Mouse (Mus musculus): ENCODE data around the gene Runx2.

The Runx2 gene

DNA sequence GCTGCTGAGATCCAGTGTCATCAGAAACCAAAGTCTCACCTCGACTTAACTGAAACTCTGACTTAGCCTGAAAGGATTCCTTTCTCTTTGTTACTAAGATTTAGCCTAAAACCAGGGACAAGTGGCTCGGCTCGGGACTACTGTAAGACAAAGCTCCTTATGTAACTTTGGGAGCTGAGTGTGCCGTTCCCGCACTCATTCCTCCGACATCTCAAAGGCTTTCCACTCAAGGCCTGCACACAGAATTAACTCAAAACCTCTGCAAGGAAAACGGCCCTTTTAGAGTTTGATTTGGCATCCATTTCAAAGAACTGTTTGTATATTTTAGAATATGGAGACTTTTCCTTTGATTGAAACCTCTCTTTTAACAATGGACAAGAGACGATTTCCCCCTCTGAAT, 191.3 kb downstream of the Runx2 start:
- no peak for DNase-seq (ENCODE audit: inconsistent ontology term)

DNA sequence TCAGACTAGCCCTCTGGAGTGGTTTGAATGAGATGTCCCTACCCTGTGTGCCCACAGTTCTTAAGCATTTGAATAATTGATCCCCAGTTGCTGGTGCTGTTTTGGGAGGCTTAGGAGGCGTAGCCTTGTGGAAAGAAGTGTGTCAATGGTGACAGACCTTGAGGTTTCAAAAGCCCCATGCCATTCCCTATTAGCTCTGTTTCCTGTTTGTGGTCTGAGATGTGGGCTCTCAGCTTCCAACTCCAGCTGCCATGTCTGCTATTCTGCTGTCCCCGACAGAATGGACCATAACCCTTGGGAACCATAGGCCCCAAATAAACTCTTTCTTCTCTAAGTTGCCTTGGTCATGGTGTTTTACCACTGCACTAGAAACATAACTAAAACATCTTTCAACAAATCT, 194.1 kb downstream of the Runx2 start:
- DNase-seq (ENCODE audit: inconsistent ontology term) = no peak

GRCm38 (mm10) chr17:44618691-44619090, 195.9 kb downstream of the Runx2 start:
- DNase-seq (ENCODE audit: inconsistent ontology term) = no peak

DNA sequence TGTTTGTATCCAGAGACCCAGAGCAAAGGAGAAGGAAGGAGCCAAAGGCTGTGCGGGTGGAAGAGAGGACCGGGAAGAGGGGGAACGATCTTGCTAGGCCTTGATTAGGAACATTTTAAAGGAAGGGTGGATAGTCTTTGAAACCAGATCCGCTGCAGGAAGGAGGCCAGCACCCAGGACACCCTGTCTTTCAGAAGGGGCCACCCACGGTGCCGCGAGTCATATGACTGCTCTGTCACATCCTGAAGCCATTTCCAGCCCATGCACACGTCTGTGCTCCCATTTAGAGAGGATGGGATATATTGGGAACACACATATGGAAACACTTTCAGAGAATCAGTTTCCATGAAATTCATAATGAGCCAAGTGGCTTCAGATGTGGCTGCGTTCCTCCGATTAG, 196.4 kb downstream of the Runx2 start:
- DNase-seq (ENCODE audit: inconsistent ontology term) = peak; percentile 55

DNA sequence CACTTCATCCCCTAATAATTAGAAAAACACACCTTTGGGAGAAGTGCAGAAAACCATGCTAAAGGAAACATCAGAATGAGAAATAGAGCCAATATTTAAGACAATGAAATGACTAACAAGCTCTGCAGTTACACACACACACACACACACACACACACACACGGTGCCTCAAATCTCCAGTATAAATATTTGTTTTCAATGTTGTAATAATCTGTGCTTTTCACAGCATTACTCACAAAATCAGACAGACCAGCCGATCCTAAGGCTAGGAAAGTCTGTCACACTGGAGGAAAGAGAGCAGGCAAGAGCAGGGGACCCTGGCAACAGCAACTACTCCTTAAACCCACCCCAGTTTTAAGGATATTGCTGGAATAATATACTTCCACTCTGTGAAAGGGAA, 196.9 kb downstream of the Runx2 start:
- peak; percentile 16 for DNase-seq (ENCODE audit: inconsistent ontology term)

DNA sequence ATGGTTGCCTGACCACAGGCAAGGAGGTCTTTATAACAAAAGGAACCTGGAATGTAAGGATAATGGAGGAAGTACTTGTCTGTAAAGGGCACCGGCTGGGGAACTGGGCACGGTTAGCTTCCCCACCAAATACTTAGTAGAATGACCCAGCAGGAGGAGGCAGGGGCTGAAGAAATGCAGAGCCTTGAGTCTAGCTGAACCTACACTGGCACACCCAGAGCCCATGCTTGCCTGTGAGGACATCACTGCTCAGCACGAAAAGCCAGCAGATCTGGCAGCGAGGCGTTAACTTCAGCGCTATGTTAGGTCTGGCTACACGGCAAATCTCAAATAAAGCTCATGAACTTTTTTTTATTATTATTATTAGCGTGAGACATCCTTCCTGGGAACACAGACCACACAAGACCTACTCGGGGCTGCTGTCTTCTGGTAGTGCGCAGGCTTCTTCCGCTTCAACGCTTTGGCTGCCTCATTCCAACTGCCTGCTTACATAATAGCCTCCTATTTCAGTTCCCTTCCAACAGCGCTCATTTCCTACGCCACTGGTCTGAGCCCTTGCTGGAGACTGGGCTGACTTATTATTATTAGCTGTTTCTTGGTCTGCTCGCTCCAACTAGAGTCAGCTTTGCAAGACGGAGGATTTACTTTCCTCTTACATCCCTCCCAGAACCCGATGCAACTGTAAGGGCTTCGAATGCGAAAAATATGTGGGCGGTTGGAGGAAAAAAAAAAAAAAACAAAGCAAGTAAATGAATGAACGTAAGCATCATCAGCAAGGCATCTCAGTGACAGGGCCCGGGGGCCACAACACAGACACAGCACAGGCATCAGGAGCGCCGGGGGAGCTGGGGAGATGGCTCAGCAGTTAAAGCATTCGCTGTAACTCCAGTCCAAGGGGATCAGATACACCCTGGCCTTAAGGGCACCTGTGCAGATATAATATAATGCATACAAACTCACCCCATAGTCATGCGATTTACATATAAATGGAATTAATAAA, 200.6 kb downstream of the Runx2 start:
- peak; percentile 92 for DNase-seq (ENCODE audit: inconsistent ontology term)

- no peak for DNase-seq (ENCODE audit: inconsistent ontology term)
Measured at GRCm38 (mm10) chr17:44612641-44613040, 202.0 kb downstream of the Runx2 start.

- no peak for DNase-seq (ENCODE audit: inconsistent ontology term)
Measured at GRCm38 (mm10) chr17:44612002-44612401, 202.6 kb downstream of the Runx2 start.

GRCm38 (mm10) chr17:44611543-44611942, 203.1 kb downstream of the Runx2 start:
- no peak for DNase-seq (ENCODE audit: inconsistent ontology term)

GRCm38 (mm10) chr17:44610828-44611227, 203.8 kb downstream of the Runx2 start:
- DNase-seq (ENCODE audit: inconsistent ontology term) = peak; percentile 52

GRCm38 (mm10) chr17:44609897-44610641, 204.5 kb downstream of the Runx2 start:
- DNase-seq (ENCODE audit: inconsistent ontology term) = no peak

GRCm38 (mm10) chr17:44609356-44609755, 205.2 kb downstream of the Runx2 start:
- DNase-seq (ENCODE audit: inconsistent ontology term) = no peak

GRCm38 (mm10) chr17:44608907-44609306, 205.7 kb downstream of the Runx2 start:
- no peak for DNase-seq (ENCODE audit: inconsistent ontology term)

GRCm38 (mm10) chr17:44607383-44607782, 207.2 kb downstream of the Runx2 start:
- DNase-seq (ENCODE audit: inconsistent ontology term) = no peak

DNA sequence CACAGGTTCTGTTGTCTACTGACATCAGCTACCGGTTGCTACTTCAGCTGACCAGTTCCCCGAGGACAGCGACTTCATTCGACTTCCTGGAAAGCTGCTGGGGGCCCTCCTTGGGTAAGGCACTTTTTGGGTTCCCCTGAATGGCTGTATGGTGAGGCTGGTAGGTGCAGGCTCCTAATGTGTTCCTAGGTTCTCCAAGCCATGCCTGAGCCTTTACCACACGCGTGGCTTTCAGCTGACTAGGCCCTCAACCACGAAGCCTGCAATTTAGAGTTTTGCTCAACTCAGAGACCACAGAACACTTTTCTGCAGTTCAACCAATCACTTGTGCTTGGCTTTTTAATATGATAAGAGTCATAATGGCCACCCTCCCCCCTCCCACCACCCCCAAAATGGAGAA, 208.4 kb downstream of the Runx2 start:
- no peak for DNase-seq (ENCODE audit: inconsistent ontology term)

GRCm38 (mm10) chr17:44605749-44606148, 208.8 kb downstream of the Runx2 start:
- no peak for DNase-seq (ENCODE audit: inconsistent ontology term)

DNA sequence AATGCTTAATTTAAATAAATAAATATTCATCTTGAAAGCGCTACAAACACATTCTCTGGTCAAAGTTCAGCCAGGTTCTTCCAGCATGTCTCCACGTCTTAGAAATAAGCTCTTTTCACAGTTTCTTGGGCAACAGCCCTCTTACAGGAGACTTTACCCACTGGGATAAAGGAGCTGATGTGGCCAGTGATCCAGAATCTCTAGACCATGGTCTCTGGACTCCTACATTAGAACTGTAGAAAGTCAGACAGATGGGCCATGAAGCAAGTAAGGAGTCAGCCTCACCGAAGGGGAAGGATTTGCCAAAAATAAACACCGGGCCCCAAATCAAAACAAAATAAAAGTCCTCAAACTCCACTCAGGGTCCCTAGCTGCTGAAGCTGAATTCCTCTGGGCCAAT, 211.4 kb downstream of the Runx2 start:
- no peak for DNase-seq (ENCODE audit: inconsistent ontology term)

GRCm38 (mm10) chr17:44601317-44602021, 213.1 kb downstream of the Runx2 start:
- no peak for DNase-seq (ENCODE audit: inconsistent ontology term)

DNA sequence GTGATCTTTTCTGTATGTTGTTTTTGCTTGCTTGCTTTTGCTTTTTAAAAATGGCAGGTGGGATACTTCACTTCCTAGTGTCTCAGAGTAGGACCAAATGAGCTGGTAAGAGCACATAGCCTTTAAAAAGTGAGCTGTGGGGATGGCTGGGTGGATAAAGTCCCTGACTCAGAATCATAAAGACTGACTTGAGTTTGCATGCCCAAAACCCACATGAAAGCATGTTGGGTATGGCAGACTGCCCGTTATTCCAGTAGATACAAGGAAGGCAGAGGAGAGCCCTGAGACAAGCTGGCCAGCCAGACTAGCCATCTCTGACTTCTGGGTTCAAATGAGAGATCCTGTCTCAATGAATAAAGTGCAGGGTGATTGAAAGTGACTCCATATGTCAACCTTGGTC, 214.7 kb downstream of the Runx2 start:
- DNase-seq (ENCODE audit: inconsistent ontology term) = peak; percentile 78

DNA sequence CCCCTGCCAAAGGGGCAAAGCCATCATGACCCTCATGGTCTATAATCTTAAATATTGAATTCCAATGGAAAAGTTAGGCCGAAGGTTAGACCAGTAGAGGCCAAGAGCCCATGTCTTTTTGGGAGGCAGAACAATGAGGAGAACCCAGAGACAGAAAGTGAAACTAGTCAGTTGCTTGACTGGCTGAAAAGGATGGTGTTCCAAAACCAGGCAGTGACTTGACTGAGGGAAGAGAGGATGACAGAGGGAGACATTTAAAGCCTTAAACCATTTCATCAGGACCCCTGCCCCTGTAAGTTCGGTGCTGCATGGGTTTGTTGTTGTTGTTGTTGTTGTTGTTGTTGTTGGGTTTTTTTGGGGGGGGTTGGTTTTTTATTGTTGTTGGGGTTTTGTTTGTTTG, 215.5 kb downstream of the Runx2 start:
- DNase-seq (ENCODE audit: inconsistent ontology term) = peak; percentile 33

GRCm38 (mm10) chr17:44597918-44598504, 216.6 kb downstream of the Runx2 start:
- peak; percentile 46 for DNase-seq (ENCODE audit: inconsistent ontology term)

DNA sequence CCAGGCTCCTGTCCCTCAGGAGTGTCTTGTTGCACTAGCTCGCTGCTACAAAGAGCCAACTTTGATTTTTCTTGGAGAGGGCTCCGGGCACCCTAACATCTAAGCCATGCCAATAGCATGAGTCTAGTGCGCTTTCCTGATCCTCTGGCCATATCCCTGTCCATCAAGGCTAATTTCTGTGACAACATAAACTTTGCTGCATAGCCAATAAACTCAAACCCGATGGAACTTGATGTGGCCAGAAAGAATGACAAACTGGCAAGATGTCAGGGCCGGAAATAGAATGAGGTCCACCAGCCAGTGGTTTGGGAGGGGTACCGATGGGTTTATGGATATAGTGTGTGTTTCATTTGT, 221.9 kb downstream of the Runx2 start:
- DNase-seq (ENCODE audit: inconsistent ontology term) = no peak
